Mouse (Mus musculus): ENCODE measurements around the gene Dda1.

Gene Dda1

DNA sequence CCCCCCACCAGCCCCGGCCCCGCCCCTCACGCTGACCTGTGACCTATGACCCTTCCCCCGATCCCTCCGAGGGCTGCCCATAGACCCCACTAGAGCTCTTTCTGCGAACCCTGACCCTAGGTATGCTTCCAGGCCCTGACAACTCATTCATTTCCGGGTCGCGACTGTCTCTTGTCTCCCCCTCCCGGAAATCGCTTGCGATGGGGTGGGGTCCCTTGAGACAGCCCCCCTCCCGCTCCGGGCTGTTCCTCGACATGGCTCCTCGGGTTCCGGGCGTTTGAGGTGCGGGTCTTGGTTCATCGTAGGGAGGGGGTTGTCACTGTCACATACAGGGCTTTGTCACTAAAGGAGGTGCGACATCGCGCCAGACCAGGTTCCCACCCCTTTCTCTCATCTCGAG is 412 bp downstream of the Dda1 start:
- peak; percentile 56 to 57 for DNase-seq

DNA sequence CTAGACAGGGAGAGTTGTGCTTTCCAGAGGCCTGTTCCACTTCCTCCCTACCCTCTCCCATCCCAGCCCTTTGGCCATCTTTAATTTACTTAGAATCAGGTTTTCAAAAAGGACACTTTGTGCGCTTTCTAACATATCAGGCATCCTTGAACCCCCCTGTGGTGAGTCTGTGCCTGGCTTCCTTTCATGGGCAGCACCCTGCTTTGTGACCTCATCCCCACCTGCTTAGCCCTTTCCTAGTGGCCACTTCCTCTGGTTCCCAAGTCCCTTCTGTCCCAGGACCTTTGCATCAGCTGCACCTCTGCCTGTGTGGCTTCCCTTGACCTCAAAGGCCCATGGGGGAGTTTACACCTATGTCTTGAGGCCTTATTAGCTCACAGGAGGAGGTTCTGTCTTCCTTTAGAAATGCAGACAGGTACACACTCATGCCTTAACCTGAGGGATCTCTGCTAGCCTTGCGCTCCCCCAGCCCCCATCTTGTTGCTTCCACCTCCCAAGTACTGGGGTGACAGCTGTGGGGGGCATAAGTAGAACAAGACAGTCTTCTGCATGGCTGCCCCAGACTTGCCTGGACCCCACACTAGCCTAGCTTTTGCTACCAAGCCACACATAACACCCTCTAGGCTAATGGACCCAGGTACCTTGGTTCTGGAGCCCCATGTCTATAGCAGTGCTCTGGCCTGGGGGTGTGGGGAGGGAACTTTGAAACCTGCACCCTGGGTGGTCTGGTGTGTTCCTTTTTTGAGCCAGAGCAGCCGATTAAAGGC is 1.3 kb downstream of the Dda1 start:
- DNase-seq, result no peak

GRCm38 (mm10) chr8:71470913-71471255 is 1.9 kb downstream of the Dda1 start:
- no peak for DNase-seq

DNA sequence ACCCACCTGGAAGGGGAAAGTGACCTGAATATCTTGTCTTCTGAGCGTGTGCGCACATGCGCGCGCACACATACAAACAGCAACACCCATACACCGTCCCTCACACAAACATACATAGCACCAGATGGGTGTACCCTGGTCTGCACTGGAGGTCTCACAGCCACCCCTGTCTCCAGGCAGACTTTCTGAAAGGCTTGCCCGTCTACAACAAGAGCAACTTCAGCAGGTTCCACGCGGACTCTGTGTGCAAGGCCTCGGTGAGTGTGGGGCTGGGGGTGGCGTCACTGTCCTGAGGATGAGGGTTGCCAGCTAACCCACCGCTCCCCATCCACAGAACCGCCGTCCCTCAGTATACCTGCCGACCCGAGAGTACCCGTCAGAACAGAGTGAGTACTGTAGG is 2.9 kb downstream of the Dda1 start:
- no peak for DNase-seq

GRCm38 (mm10) chr8:71472601-71473386 is 3.8 kb downstream of the Dda1 start:
- DNase-seq, result peak; percentile 34 to 44

- DNase-seq, result no peak
Measured at GRCm38 (mm10) chr8:71474344-71474743, 5.3 kb downstream of the Dda1 start.

- DNase-seq, result no peak
Measured at GRCm38 (mm10) chr8:71474785-71475701, 6.0 kb downstream of the Dda1 start.

- DNase-seq, result no peak
Measured at GRCm38 (mm10) chr8:71475702-71476075, 6.7 kb downstream of the Dda1 start.

DNA sequence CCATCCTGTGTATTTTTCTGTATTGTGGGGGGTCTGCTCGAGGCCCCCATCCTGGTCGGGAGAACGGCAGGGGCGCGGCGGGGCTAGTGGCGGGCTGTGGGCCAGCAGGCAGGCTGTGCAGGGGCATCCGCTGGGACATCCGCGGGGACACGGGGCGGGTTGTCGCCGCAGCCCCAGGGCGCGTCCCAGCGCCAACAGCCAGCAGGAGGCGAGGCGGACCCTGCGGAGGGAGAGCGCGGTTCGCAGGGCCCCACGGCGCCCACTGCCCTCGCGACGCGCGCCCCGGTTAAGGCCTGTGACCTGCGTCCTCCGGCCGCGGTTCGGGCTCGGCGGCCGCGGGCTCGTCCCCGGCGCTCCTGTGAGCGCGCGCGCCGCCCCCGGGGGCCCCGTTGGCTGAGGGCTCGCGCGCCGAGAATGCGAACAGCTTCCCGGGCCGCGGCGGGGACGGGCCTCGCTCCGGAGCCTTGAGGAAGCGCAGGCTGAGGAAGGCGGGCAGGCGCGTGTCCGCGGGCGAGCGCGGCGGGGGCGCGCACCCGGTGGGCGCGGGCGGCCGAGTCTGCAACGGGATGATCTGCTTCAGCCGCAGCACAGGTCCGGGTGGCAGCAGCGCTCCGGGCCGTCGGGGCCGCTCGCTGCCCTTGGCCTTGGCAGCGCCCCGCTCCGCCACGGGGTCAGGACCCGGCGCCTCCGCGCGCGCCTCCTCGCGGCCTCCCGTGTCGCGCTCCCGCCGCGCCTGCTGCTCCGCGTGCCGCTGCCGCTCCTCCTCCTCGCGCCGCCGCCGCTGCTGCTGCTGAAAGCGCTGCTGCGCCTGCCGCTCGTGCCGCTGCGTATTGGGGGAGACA is 7.3 kb downstream of the Dda1 start:
- DNase-seq, result peak; percentile 69 to 74

DNA sequence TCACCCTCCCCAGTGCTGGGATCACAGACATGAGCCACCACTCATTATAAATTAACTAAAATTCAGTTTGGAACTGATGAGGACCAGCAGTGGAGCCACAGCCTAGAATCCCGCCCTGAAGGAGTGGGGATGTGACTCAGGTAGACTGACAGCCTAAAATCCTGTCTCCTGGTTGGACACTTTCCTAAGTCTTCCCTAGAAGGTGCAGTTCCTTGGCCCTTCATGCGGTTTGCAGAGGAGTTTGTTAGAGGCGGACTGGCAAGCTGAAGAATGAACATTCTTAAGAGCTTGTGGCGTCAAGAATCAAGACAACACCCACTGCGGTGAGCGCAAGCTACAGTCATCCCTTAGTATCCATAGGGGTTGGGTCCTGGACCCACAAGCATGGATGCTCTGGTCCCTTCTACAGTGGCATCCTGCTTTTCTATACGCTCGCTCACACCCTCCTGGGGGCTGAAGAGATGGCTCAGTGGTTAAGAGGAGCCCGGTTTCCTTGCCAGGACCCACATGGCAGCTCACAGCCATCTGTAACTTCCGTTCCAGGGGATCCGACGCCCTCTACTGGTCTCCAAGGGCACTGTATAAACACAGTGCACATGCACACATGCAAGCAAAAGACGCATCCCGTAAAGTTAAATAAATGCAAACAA is 8.3 kb downstream of the Dda1 start:
- peak; percentile 57 to 58 for DNase-seq

DNA sequence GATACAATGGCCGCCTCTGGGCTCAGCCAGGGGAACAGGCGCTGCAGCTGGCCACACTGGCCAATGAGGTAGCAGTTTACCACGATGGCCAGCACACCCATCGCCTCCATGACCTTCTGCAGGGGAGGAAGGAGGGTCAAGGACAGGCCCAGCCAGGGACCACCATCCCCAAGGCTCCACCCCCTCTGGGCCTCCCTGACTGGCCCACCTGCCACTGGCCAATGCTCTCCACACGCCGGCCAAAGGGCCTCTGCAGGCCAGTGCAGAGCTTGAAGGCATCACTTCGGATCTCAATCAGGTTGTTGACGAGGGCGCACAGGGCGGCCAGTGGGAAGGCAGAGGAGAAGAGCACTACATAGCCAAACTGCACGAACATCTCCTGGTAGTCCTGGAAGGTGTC is 9.9 kb downstream of the Dda1 start:
- DNase-seq, result no peak

GRCm38 (mm10) chr8:71483932-71484331 is 14.9 kb downstream of the Dda1 start:
- peak; percentile 66 for DNase-seq

DNA sequence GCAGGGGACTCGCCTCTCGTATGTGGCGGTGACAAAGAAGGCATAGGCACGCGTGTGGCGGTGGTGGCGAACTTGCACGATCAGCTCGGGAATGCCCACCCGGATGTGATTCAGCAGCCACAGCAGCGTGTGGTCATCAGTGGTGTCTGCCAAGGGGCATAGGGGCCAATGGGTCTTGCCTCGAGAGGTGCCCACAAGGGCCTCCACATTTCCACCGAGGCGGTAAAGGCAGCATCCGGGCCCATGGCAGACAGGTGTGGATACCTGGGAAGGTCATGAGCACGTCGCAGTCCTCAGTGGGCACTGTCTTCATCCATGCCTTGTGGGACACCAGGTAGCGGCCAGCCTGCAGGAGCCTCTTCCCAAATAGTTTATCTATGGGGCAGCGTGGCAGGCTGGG is 15.7 kb downstream of the Dda1 start:
- DNase-seq, result no peak

DNA sequence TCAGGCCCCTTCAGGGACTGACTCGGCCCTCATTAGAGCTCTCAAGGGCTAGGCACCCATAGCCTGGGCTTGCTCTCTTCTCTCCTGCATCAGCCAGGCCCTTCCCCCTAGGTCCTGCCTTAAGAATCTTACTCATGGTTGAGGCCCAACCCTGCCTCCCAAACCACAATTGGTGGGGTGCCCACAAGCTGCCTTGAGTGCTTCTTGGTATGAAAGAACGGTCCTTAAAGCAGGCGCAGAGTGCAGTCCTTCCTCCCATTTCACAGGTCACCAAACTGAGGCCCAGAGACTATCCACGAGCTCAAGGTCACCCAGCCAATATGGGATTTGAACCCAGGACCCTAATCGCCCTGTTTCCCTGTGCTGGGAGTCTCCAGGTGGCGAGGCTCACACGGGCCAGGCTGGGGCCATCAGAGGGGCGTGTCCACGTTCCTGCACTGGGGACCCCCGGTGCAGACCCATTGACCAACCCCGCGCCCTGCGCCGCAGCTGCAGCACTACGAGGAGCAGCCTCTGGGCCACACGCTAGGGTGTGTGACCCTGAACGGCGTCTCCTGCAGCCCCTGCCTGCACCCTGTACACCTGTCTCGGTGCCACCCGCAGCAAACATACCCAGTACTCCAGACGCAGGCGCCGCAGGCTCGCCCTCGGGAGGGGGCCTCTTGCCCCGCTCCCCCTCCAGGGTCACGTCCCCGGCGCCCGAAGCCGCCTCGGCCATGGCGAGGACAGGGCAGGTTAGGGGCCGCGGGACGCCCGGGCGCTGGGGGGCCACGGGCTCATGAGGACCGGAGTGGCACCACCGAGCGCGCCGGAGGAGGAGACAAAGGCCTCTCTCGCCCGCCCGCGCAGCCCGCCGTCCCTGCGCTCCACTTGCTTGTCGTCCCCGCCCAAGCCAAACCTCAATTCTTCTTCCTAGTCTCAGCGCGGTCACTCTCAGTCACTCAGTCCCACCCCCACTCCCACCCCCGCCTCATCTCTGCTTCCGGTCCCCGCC is 16.4 kb downstream of the Dda1 start, which contains the start of gene Ano8:
Ano8 (minus strand) TSS at position 822 of the 994 bp plus-strand sequence.
- DNase-seq, result peak; percentile 87 to 88

DNA sequence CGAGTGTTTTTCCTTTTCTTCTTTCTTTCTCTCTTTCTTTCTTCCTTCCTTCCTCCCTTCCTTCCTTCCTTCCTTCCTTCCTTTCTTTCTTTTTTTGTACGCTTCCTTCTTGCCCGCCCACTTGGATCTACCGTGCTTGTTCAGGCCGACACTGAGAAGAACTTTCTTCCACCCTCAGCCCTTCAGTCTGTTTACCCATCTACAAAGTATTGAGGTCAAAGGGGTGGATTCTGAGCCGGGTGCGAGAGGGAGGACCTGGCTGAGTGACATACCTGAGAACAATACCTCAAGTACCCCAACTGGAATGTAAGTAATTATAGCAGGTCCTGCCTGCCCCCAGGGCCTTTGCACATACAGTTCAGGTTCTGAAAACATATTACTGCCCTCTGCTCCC is 17.1 kb downstream of the Dda1 start:
- DNase-seq, result no peak

DNA sequence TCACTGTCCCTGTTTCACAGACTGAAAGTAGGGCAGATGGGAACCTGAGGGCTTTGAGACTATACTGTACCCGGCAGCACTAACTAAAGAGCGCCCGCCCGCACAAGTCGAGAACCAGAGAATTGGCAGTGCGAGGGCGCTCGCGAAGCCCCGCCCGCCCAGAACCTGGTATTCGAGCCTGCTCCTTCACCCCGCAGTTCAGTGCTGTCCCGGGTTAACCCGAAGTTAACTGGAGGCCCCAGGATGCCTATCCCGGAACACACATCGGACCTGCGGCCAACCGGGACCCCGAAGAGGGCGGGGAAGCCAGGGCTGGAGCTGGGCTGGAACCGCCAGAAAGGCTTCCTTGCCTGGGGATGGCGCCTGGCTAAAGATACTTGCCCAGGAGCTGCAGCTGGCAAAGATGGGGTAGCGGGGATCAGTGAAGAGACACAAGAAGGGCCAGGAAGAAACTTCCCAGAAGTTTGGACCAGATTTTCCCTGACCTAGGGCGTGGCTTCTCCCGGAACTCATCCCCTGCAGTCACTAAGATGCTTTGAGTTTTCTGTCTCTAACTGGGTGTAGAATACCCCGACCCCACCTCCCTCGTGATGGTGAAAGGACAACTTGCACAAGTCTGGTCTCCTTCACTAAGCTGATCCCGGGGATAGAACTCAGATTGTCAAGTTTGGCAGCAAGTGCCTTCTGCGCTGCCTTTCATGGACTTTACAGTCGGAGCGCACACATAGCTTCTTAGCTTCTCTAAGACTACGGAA is 18.9 kb downstream of the Dda1 start, which contains the start of gene Gtpbp3:
Gtpbp3 (plus strand) TSS at position 413 of the 755 bp plus-strand sequence.
- DNase-seq, result peak; percentile 80

- peak; percentile 91 for DNase-seq
Measured at GRCm38 (mm10) chr8:71488454-71488853, 19.5 kb downstream of the Dda1 start.

DNA sequence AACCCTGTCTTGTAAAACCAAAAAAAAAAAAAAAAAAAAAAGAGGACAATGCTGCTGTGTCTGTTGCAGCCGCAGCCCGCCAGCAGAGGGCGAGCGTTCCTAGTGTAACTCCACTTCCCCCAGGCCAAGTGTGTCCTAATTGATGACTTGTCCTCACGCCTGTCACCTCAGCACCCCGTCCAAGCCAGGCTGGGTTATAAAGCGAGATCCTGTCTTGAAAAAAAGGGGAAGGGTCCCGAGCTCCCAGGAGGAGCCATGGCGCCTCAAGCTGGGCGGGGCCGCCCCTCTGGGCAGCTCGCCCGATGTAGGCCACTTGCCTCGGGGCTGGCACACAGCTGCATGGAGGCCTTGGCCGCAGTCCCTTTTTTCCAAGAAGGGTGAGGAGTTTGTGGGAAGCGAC is 26.0 kb downstream of the Dda1 start:
- peak; percentile 86 for DNase-seq

DNA sequence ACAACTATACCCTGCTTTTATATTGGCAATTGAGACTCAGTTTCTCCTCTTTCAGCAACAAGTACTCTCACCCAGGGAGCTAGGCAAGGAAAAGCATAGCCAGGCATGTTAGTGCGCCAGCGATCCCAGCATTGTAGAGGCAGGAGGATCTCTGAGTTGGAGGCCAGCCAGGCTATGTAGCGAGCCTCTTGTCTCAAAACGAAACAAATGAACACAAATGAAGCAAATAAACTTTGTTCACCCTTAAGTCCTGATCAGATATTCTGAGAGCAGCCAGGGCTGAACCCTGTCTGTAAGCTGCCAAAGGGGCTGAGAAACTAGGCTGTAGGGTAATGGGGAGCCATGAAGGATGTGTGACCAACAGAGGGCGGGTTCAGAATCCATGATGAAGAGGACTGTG is 26.8 kb downstream of the Dda1 start:
- no peak for DNase-seq

DNA sequence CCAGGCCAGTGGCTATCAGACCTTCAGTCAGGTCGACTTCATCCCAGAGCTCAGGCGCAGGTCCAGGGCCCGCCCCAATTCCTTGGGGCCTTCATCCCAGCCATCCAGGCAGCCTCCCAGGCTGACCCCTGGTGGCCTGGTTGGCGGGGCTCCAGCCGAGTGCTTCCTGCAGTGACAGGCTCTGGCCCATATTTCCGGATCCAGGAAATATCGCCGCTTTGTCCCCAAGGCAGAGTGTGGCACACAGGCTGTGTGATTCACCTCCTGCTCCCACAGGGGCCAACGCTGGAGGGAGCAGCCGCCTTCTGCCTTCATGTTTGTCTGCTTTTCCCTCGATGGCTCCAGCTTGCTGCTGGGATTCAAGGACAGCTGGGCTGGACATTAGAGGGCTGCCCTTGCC is 27.5 kb downstream of the Dda1 start:
- DNase-seq, result no peak
